Mouse (Mus musculus): ENCODE data around the gene Gpx6. TPM values are rescaled to one million over a fixed set of nuclear protein-coding genes. Genes with fewer than 3 reads are reported as not detected.

Gpx6 gene
- total RNA-seq, 1 experiment: 2.1 TPM

DNA sequence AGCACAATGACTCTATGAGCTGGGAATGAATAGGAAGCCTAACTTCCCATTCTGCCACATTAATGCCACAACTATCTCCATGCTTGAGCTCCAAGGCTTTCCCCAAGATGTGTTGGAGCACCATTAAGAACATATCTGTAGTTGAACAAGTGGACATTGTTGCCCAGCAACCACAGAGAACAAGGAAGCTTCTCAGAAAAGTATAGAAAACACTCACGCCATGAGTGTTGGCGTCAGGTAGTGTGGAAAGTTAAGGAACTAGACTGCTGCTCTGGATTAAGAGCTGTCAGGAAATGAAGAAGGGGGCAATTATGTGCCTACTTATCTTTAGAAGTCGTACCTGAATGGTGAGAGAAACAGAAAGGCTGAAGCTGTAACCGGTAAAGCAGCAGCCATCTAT, 2.0 kb downstream of the Gpx6 start:
- no peaks in the 10 kb centered on the region for H3K36me3 ChIP-seq (ENCODE audit: control insufficient read depth, insufficient read depth, low read length, poor library complexity, severe bottlenecking)
- DNase-seq (ENCODE audit: low read depth, low spot score): no peak
- H3K9me3 ChIP-seq (ENCODE audit: control insufficient read depth, insufficient read depth, low read depth, low read length): no peaks in the 10 kb centered on the region
- 0 out of 4 replicates have a peak, but pooled peaks cover 0 to 1% of the 10 kb centered on the region in 2 experiments for H3K4me1 ChIP-seq (ENCODE audit: control insufficient read depth in 2 of 2, insufficient read depth in 2 of 2, low read length in 2 of 2, poor library complexity in 1 of 2)
- H3K9ac ChIP-seq (ENCODE audit: insufficient read depth, low read depth, low read length, poor library complexity, severe bottlenecking): no peak overlapping the region
- no peak overlapping the region for H3K27ac ChIP-seq (ENCODE audit: insufficient read depth, low read depth, low read length, poor library complexity, severe bottlenecking)
- TF ChIP-seq MAFK (IDR thresholded peaks at IDR 0.05; ENCODE audit: insufficient read depth, low read depth, low read length) (no peak), ZC3H11A (IDR thresholded peaks at IDR 0.05; ENCODE audit: borderline replicate concordance, low read depth, low read length) (no peak), ZNF384 (IDR thresholded peaks at IDR 0.05; ENCODE audit: low read depth, low read length) (no peak), CHD2 (IDR thresholded peaks at IDR 0.05; ENCODE audit: low read depth, low read length) (no peak), HCFC1 (IDR thresholded peaks at IDR 0.05; ENCODE audit: borderline replicate concordance, insufficient read depth, low read length) (no peak)
- in situ Hi-C loops (cut with MboI; ENCODE audit: low sequenced_read_pairs in 2 of 2, unreplicated experiment in 2 of 2): no loop called here
- H3K4me3 ChIP-seq (ENCODE audit: insufficient read depth in 1 of 2, low read depth in 1 of 2, low read length in 2 of 2, poor library complexity in 1 of 2, severe bottlenecking in 1 of 2): no peak overlapping the region

DNA sequence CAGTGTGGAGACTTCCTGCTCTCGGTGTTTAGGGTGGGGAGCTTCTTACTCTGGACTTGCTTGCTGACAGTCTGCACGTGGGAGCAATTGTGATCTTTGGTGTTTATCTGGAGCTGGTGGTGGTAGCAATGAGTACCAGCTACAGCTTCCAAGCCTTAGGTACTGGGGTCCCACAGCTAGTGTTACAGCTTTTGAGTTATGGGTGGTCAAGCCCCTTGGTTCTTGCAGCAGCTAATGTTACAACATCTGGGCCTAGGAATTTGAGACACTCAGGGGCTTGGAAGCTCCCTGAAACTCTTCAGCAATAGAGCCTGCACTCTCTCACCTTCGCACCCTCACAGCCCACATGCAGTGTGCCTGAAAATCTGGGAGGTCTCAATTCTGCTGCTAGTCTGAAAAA, 8.3 kb downstream of the Gpx6 start:
- no peak for TF ChIP-seq MAFK (IDR thresholded peaks at IDR 0.05; ENCODE audit: insufficient read depth, low read depth, low read length)
- TF ChIP-seq CHD2 (IDR thresholded peaks at IDR 0.05; ENCODE audit: low read depth, low read length): no peak
- TF ChIP-seq ZNF384 (IDR thresholded peaks at IDR 0.05; ENCODE audit: low read depth, low read length): no peak
- H3K4me3 ChIP-seq (ENCODE audit: insufficient read depth in 1 of 2, low read depth in 1 of 2, low read length in 2 of 2, poor library complexity in 1 of 2, severe bottlenecking in 1 of 2): no peak overlapping the region
- H3K4me1 ChIP-seq (ENCODE audit: control insufficient read depth in 2 of 2, insufficient read depth in 2 of 2, low read length in 2 of 2, poor library complexity in 1 of 2): no peaks in the 10 kb centered on the region
- no peaks in the 10 kb centered on the region for H3K36me3 ChIP-seq (ENCODE audit: control insufficient read depth, insufficient read depth, low read length, poor library complexity, severe bottlenecking)
- DNase-seq (ENCODE audit: low read depth, low spot score): no peak
- no peak overlapping the region for H3K9ac ChIP-seq (ENCODE audit: insufficient read depth, low read depth, low read length, poor library complexity, severe bottlenecking)
- no peak overlapping the region for H3K27ac ChIP-seq (ENCODE audit: insufficient read depth, low read depth, low read length, poor library complexity, severe bottlenecking)
- H3K9me3 ChIP-seq (ENCODE audit: control insufficient read depth, insufficient read depth, low read depth, low read length): no peaks in the 10 kb centered on the region
- in situ Hi-C loops (cut with MboI; ENCODE audit: low sequenced_read_pairs in 2 of 2, unreplicated experiment in 2 of 2): no loop called here

DNA sequence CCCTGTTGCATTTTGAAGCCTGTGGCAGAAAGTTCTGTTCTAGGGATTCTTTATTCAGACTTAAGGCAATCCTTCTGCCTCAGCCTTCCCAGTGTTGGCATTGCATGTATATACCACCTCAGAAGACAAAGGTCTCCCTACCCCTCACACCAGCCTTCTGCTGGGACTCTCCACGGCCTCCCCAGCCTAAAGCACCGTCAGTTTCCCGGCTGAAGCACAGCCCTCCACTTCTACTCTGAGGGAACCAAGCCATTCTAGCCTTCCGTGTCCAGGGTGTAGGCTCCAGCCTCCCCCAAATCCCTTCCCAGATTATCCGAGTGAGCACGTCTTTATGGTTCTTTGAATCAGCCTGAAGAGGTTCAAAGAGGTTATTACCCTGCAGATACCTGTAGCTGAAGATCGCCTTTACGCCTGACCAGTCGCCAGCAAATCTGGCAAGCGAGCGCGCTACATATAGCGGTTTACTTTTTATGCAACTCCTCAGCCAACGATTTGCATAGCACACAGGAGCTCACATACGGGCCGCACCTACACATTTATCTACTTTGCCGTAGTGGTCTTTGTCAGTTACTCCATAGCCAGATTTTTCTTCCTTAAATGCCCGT, 10.1 kb downstream of the Gpx6 start:
- no peak for DNase-seq (ENCODE audit: low read depth, low spot score)
- peak overlapping the region; percentile 26 for H3K9ac ChIP-seq (ENCODE audit: insufficient read depth, low read depth, low read length, poor library complexity, severe bottlenecking)
- H3K27ac ChIP-seq (ENCODE audit: insufficient read depth, low read depth, low read length, poor library complexity, severe bottlenecking): no peak overlapping the region
- TF ChIP-seq CHD2 (IDR thresholded peaks at IDR 0.05; ENCODE audit: low read depth, low read length): no peak
- TF ChIP-seq MAFK (IDR thresholded peaks at IDR 0.05; ENCODE audit: insufficient read depth, low read depth, low read length): no peak
- no peak for TF ChIP-seq HCFC1 (IDR thresholded peaks at IDR 0.05; ENCODE audit: borderline replicate concordance, insufficient read depth, low read length)
- no peak for TF ChIP-seq ZNF384 (IDR thresholded peaks at IDR 0.05; ENCODE audit: low read depth, low read length)
- TF ChIP-seq ZC3H11A (IDR thresholded peaks at IDR 0.05; ENCODE audit: borderline replicate concordance, low read depth, low read length): no peak
- no peaks in the 10 kb centered on the region for H3K9me3 ChIP-seq (ENCODE audit: control insufficient read depth, insufficient read depth, low read depth, low read length)
- in situ Hi-C loops (cut with MboI; ENCODE audit: low sequenced_read_pairs in 2 of 2, unreplicated experiment in 2 of 2): no loop called here
- H3K36me3 ChIP-seq (ENCODE audit: control insufficient read depth, insufficient read depth, low read length, poor library complexity, severe bottlenecking): no peaks in the 10 kb centered on the region
- H3K4me1 ChIP-seq (ENCODE audit: control insufficient read depth in 2 of 2, insufficient read depth in 2 of 2, low read length in 2 of 2, poor library complexity in 1 of 2): no peaks in the 10 kb centered on the region
- H3K4me3 ChIP-seq (ENCODE audit: insufficient read depth in 1 of 2, low read depth in 1 of 2, low read length in 2 of 2, poor library complexity in 1 of 2, severe bottlenecking in 1 of 2): peak overlapping the region; percentile 50 to 72

DNA sequence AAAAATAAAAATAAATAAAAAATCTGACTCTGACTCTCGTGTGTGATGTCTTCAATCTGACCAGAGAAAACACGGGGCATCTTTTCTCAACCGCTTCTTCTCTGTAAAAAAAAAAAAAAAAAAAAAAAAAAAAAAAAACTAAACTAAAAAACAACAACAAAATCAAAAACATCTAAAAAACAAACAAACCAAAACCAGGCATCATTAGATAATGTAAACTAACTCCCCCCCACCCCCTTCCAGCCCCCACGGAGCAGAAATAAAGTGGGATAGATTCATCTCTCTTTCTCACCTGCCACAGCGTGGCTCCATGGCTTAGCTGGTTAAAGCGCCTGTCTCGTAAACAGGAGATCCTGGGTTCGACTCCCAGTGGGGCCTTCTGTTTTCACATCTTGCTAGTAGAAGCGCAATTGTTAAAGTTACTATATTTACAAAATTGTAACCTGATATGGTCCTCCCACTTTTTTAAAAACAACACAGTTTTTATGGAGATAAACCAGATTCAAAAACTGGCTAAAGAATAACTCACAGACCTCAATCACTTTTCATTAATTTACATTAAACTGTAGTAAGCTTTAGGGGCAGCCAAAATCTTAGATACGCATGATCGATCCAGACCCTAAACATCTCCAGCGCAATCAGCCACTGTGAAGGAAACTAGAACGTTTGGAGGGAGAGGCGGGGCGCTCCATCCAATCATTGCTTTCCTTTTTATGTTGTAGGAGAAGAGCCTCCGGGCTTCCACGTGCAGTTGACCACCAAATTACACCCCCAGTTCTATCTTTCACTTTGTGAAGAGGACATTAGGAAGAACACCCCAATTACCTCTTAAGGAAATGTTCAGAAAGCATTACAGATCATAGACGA, 10.8 kb downstream of the Gpx6 start:
- H3K9me3 ChIP-seq (ENCODE audit: control insufficient read depth, insufficient read depth, low read depth, low read length): no peaks in the 10 kb centered on the region
- DNase-seq (ENCODE audit: low read depth, low spot score): peak; percentile 54
- peak overlapping the region; percentile 50 to 72; a peak in 3 of 4 replicates for H3K4me3 ChIP-seq (ENCODE audit: insufficient read depth in 1 of 2, low read depth in 1 of 2, low read length in 2 of 2, poor library complexity in 1 of 2, severe bottlenecking in 1 of 2)
- no peak overlapping the region for H3K9ac ChIP-seq (ENCODE audit: insufficient read depth, low read depth, low read length, poor library complexity, severe bottlenecking)
- TF ChIP-seq ZNF384 (IDR thresholded peaks at IDR 0.05; ENCODE audit: low read depth, low read length) (peak; percentile 97), MAFK (IDR thresholded peaks at IDR 0.05; ENCODE audit: insufficient read depth, low read depth, low read length) (peak; percentile 83), ZC3H11A (IDR thresholded peaks at IDR 0.05; ENCODE audit: borderline replicate concordance, low read depth, low read length) (no peak)
- H3K36me3 ChIP-seq (ENCODE audit: control insufficient read depth, insufficient read depth, low read length, poor library complexity, severe bottlenecking): no peaks in the 10 kb centered on the region
- no peaks in the 10 kb centered on the region for H3K4me1 ChIP-seq (ENCODE audit: control insufficient read depth in 2 of 2, insufficient read depth in 2 of 2, low read length in 2 of 2, poor library complexity in 1 of 2)
- H3K27ac ChIP-seq (ENCODE audit: insufficient read depth, low read depth, low read length, poor library complexity, severe bottlenecking): no peak overlapping the region
- in situ Hi-C loops (cut with MboI; ENCODE audit: low sequenced_read_pairs in 2 of 2, unreplicated experiment in 2 of 2): no loop called here

All from ES-E14 (cell line).